Mouse (Mus musculus) liver, embryonic 12.5 days (tissue): ENCODE measurements around the gene Nrarp. TPM values are rescaled to one million over a fixed set of nuclear protein-coding genes. Genes with fewer than 3 reads are reported as not detected.

Experiments
- ATAC-seq: fragments of 200-750 bp; cut with Nextera tagmentation; 2 replicates; pipeline ENCODE4 v1.8.0; 2017; ENCODE audit warnings: moderate number of reproducible peaks, mild to moderate bottlenecking, moderate library complexity
- H3K27ac ChIP-seq: fragments of 300-500 bp; sonication (generic); 2 replicates; pipeline ENCODE4 v1.5.1; 2016; ENCODE audit warnings: mild to moderate bottlenecking
- H3K27me3 ChIP-seq: fragments of 300-500 bp; sonication (generic); replicated peaks from 2 replicates; pipeline ENCODE4 v1.6.1; 2016; ENCODE audit warnings: mild to moderate bottlenecking, moderate library complexity
- H3K36me3 ChIP-seq: fragments of 300-500 bp; sonication (generic); 2 replicates; pipeline ENCODE4 v1.6.1; 2016; ENCODE audit warnings: mild to moderate bottlenecking, moderate library complexity
- H3K4me1 ChIP-seq: fragments of 300-500 bp; sonication (generic); 2 replicates; pipeline ENCODE4 v1.6.1; 2016
- H3K4me2 ChIP-seq: fragments of 300-500 bp; sonication (generic); 2 replicates; pipeline ENCODE4 v1.6.1; 2016; ENCODE audit warnings: mild to moderate bottlenecking, moderate library complexity
- H3K4me3 ChIP-seq: fragments of 300-500 bp; sonication (generic); 2 replicates; pipeline ENCODE4 v1.5.1; 2016; ENCODE audit warnings: mild to moderate bottlenecking, moderate library complexity
- H3K9ac ChIP-seq: fragments of 300-500 bp; sonication (generic); 2 replicates; pipeline ENCODE4 v1.6.1; 2016; ENCODE audit warnings: mild to moderate bottlenecking, moderate library complexity
- H3K9me3 ChIP-seq: fragments of 300-500 bp; sonication (generic); replicated peaks from 2 replicates; pipeline ENCODE4 v1.6.1; 2016; ENCODE audit warnings: mild to moderate bottlenecking, moderate library complexity
- WGBS: fragments of 180-500 bp; shearing (Covaris S2); methylation state at CpG from one replicate; pipeline ENCODE4 v1.1.7; 2016; ENCODE audit not compliant: insufficient replicate concordance; 5-methylcytosine and 5-hydroxymethylcytosine counted together
- polyA plus RNA-seq: library from polyadenylated mRNA; unstranded; fragments of >200 nt; fragmentation: Nextera tagmentation; extraction: Ambion mirVana; gene quantifications from 2 replicates; pipeline ENCODE4 v1.2.1, GENCODE M21; 2016

Gene Nrarp
- polyA plus RNA-seq, 1 experiment from 2014 or later: 6.2 TPM

DNA sequence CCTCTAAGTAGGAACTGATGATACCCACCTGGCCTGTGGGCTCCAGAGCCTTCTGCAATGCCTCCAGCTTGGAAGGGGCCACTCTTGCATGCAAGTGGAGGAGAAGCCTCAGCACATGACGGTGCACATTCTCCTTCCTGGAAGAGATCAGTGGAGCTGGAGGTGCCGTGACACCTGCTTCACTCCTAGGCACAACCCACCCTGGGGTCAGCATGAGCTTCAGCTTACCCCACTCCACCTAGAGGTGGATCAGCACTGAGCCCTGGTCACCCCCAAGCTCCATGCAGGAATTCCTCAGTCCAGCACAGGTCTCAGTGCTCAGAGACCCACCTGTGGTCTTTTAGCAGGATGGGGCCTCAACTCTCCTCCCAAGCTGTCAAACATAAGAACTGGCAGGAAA lies 20.1 kb downstream of the Nrarp start:
- peaks cover 76% of the 10 kb centered on the region for H3K36me3 ChIP-seq
- WGBS: 73% methylated on average over 2 of the region's 2 CpGs

DNA sequence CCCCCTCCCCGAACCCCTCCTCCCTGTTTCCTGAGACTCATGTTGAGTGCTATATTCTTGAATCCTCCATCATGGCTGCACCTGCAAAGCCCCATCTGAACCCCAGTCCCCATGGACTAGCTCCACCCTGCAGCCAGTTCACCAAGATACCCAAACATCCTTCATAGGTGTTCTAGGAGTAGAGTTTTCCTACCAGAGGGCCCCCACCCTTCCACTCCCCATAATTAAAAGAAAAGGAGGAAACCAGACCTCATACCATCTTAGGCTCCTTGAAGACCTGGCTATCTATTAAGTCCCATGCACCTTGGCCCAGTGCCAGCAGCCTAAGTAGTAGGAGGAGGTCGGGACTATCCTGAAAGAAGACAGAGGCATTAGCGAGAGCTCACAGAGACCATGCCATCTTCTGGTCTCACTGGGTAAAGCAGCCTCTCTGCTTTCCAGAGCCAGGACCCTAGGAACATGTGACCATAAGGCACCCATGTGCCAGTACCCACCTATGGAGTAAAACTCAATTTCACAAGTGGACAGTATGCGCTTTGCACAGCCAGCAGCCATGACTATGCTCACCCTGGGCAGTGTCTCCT lies 23.2 kb downstream of the Nrarp start:
- H3K4me3 ChIP-seq: no peak overlapping the region
- no peak overlapping the region for H3K4me2 ChIP-seq
- H3K9ac ChIP-seq: no peak overlapping the region
- H3K9me3 ChIP-seq: no peaks in the 10 kb centered on the region
- no peak overlapping the region for H3K27ac ChIP-seq
- H3K36me3 ChIP-seq: peaks cover 100% of the 10 kb centered on the region
- WGBS: 60% methylated on average over 4 of the region's 4 CpGs
- ATAC-seq: no peak
- H3K27me3 ChIP-seq: no peaks in the 10 kb centered on the region
- H3K4me1 ChIP-seq: no peaks in the 10 kb centered on the region

More for the DNA sequence above, 20.1 kb downstream of the Nrarp start:
- Histone ChIP-seq H3K4me3 (no peak overlapping the region), H3K27me3 (no peaks in the 10 kb centered on the region; the same call in 1 of the 2 replicates), H3K9ac (no peak overlapping the region), H3K9me3 (no peaks in the 10 kb centered on the region), H3K4me2 (no peak overlapping the region), H3K27ac (no peak overlapping the region), H3K4me1 (peaks cover 26% of the 10 kb centered on the region)
- ATAC-seq: no peak

DNA sequence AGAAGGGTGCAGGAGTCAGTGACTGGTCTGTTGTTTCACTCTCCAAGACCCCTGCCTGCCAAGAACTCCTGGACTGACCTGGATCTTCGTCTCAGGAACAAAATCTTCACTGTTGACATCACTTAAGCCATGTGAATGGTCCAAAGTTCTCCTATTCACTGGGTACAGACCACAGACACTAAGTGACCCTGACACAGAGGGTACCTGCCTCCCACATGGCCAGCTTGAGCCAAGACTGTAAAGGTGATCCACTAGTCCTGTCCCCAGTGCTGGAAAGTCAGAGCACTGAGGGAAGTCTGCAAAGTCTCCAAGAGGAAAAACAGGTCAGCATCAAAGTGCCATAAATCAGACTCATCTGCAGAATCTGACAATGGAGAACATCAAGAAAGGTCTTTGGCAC lies 27.0 kb downstream of the Nrarp start:
- Histone ChIP-seq H3K4me2 (no peak overlapping the region), H3K27ac (no peak overlapping the region), H3K27me3 (no peaks in the 10 kb centered on the region), H3K36me3 (peaks cover 72% of the 10 kb centered on the region), H3K9ac (no peak overlapping the region), H3K4me1 (peaks cover 25% of the 10 kb centered on the region), H3K9me3 (no peaks in the 10 kb centered on the region), H3K4me3 (no peak overlapping the region)
- ATAC-seq: no peak
- 89% methylated on average over 1 of the region's 1 CpGs for WGBS

DNA sequence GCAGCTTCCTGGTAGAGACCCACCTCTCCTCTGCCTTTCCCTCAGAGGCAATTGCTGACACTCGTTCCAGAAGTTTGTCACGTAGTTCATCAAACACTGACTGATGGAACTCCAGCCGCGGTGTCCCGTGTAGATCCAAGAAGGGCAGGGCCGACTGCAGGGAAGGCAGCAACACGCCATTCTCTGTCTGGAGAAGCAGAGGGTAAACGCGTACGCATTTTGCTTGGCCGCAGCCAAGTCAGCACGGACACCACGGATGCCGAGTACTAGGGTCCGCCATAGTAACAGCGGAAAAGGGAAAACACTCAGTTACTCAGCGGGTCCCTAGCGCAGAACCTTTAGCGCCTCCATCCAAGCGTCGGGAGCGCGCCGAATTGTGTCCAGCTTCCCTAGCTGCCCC lies 30.1 kb downstream of the Nrarp start:
- H3K4me3 ChIP-seq: peak overlapping the region; percentile 83
- H3K27ac ChIP-seq: peak overlapping the region; percentile 88
- peaks cover 18% of the 10 kb centered on the region for H3K27me3 ChIP-seq
- no peaks in the 10 kb centered on the region for H3K9me3 ChIP-seq
- H3K4me1 ChIP-seq: peaks cover 31% of the 10 kb centered on the region
- peak; percentile 35 for ATAC-seq
- peak overlapping the region; percentile 93 for H3K9ac ChIP-seq
- H3K36me3 ChIP-seq: peaks cover 41% of the 10 kb centered on the region
- H3K4me2 ChIP-seq: peak overlapping the region; percentile 87
- WGBS: 0% methylated on average over 24 of the region's 24 CpGs

DNA sequence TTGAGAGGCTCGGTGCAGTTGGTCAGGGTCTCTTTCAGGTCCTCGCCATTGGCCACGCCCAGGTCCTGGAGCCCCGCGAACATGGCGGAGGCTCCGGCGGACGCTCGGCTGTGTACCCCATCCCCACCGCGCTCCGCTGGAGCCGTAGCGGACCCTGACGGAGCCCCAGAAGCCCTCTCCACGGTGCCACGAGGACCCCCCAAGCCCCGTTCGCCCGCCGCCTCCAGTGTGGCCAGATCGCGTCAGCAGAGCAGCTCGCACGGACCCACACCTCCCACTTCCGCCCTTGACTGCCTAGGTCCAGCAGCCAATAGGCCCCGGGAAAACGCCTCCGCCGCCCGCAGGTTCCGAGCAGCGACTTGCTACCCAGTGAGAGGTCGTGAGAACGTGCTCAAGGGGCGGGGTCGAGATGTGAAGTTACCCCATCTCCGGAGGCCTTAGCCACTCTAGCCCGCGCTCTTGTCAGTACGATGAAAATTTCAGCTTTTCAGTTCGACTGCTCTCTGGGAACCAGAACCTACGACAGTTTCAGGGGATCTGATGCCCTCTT lies 30.6 kb downstream of the Nrarp start, which contains the start of gene Nelfb:
Gene Nelfb, minus strand, starts transcription at position 369 of the 550 bp plus-strand sequence.
- peaks cover 22% of the 10 kb centered on the region for H3K27me3 ChIP-seq
- H3K4me3 ChIP-seq: peak within 1 kb of the TSS; percentile 83
- H3K9ac ChIP-seq: peak within 1 kb of the TSS; percentile 93
- peak within 1 kb of the TSS; percentile 88 for H3K27ac ChIP-seq
- no peaks in the 10 kb centered on the region for H3K9me3 ChIP-seq
- H3K36me3 ChIP-seq: peaks cover 36% of the 10 kb centered on the region
- WGBS: 1% methylated on average over 44 of the region's 44 CpGs
- peaks cover 31% of the 10 kb centered on the region for H3K4me1 ChIP-seq
- peak within 1 kb of the TSS; percentile 87 for H3K4me2 ChIP-seq
- ATAC-seq: peak; percentile 92

DNA sequence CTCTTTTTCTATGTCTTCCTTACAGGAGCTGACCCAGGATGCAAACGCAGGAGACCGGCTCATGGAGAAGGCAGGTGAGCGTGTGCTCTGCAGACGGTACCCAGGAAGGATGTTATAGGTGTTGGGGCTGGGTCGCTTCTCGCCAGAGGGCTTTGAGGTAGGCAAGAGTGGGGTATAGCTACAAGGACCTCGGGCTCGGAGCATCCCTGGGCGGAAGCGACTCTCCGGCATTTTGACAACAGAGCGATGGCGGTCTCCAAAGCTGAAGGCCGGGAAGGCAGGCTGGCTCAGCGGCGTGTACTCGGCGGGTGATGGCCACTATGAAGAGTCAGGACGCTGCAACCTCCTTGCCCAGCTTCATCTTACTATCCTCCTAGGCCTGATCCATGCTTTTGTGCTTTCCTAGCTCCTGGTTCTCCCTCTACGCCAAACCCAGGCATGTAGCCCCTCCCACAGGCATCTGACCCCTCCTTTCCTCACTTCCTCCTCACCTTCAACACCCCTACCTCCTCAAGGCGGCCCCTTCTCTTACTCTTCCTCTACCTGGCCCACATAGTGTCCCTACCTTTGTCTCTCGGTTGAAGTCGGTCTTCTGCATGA lies 32.8 kb downstream of the Nrarp start:
- H3K27me3 ChIP-seq: peaks cover 23% of the 10 kb centered on the region
- H3K9me3 ChIP-seq: no peaks in the 10 kb centered on the region
- no peak overlapping the region; the same call in 1 of the 2 replicates for H3K4me2 ChIP-seq
- H3K9ac ChIP-seq: no peak overlapping the region
- 60% methylated on average over 23 of the region's 23 CpGs for WGBS
- no peak for ATAC-seq
- H3K4me3 ChIP-seq: no peak overlapping the region
- H3K27ac ChIP-seq: no peak overlapping the region
- peaks cover 31% of the 10 kb centered on the region for H3K4me1 ChIP-seq
- peaks cover 14% of the 10 kb centered on the region for H3K36me3 ChIP-seq

DNA sequence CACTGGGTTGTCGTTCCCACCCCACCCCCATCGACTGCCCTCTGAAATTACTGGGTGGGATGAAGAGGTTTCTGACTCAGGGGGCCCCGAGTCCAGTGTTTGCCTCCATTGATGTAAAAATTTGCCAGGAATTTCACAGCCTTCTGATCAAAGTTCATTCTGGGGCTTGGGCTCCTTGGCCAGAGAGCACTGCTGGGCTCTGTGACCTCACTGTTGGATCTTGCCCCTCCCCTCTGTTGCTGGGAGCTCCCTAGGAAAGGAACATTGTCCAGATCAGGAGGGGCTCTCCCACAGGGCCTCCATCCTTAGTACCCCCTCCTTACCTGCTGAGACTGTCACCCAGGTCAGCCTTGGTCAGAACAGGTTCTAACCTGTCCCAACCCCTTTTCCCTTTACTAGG lies 33.9 kb downstream of the Nrarp start, which contains the start of gene Stpg3:
Gene Stpg3, minus strand, starts transcription at position 194 of the 400 bp plus-strand sequence.
- peaks cover 29% of the 10 kb centered on the region for H3K27me3 ChIP-seq
- H3K9me3 ChIP-seq: no peaks in the 10 kb centered on the region
- H3K4me3 ChIP-seq: no peak within 1 kb of the TSS
- no peak within 1 kb of the TSS for H3K9ac ChIP-seq
- peaks cover 27% of the 10 kb centered on the region for H3K4me1 ChIP-seq
- H3K4me2 ChIP-seq: no peak within 1 kb of the TSS; the same call in 1 of the 2 replicates
- peaks cover 5% of the 10 kb centered on the region; the same call in 1 of the 2 replicates for H3K36me3 ChIP-seq
- 59% methylated on average over 3 of the region's 3 CpGs for WGBS
- no peak for ATAC-seq
- no peak within 1 kb of the TSS for H3K27ac ChIP-seq

DNA sequence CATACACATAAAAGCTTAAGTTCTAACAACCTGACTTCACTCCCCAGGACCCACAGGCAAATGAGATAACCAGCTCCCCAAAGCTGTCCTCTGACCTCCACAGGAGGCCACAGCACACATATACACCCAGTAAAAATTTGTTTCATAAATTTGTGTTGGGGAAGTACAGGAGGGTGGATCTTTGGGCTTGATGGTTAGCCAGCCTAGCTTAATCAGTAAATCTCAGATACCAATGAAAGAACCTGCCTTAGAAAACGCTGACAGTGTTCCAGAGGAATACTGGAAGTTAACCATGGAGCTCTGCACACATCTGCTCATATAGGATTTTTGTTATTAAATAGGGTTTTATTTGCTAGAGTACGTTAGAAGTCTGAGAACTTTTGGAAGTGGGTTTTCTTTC lies 37.1 kb downstream of the Nrarp start:
- Histone ChIP-seq H3K36me3 (peaks cover 15% of the 10 kb centered on the region), H3K27me3 (peaks cover 29% of the 10 kb centered on the region), H3K9me3 (no peaks in the 10 kb centered on the region), H3K4me2 (no peak overlapping the region), H3K4me1 (peaks cover 15% of the 10 kb centered on the region; the same call in 1 of the 2 replicates), H3K27ac (no peak overlapping the region), H3K4me3 (no peak overlapping the region), H3K9ac (no peak overlapping the region)
- ATAC-seq: no peak
- 52% methylated on average over 2 of the region's 2 CpGs for WGBS

DNA sequence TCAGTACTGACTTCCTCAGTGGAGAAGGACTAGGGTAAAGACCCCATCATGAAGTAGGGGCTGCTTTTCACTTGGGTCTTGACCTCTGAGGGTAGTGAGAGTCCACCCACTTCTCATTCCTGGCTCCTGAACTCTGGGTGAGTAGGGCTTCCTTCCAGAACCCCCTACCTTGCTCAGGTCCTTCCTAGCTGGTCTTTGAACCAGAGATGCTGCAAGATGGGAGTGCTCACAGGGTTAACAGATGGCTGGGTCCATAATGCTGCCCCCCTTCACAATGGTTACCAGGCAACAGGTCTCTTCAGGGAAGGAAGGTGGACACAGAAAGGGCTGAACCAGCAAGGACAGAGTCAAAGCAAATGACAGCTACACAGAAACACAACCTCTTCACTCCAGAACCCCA lies 37.9 kb downstream of the Nrarp start, which contains the start of gene Fam166a:
Gene Fam166a, plus strand, starts transcription at position 301 of the 400 bp plus-strand sequence.
- H3K4me1 ChIP-seq: peaks cover 22% of the 10 kb centered on the region
- no peak for ATAC-seq
- H3K27ac ChIP-seq: no peak within 1 kb of the TSS
- H3K9ac ChIP-seq: no peak within 1 kb of the TSS
- H3K36me3 ChIP-seq: peaks cover 23% of the 10 kb centered on the region
- no peaks in the 10 kb centered on the region for H3K9me3 ChIP-seq
- peaks cover 23% of the 10 kb centered on the region for H3K27me3 ChIP-seq
- no peak within 1 kb of the TSS for H3K4me2 ChIP-seq
- H3K4me3 ChIP-seq: no peak within 1 kb of the TSS

DNA sequence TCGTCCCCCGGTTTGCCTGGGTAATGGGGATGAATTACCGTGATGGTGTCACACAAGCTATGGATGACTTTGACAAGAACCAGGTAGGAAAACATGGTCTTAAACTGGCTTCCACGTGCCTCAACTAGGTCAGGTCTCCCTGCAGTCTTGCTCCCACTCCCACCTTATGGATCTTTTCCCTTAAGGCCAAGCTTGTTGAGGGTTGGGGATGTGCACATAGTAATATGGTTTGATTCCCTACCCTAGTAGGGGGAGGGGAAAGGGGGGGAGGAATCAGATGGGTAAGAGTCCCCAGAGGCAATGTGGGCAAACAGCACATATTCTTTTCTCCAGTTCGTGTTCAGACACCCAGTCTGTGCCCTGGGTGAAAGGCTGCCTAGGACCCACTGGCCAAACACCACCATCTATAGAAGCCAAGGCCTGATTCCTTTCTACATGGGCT lies 40.8 kb downstream of the Nrarp start:
- Histone ChIP-seq H3K4me3 (peak overlapping the region; percentile 25), H3K9ac (no peak overlapping the region), H3K4me1 (peaks cover 33% of the 10 kb centered on the region), H3K4me2 (peak overlapping the region; percentile 88), H3K9me3 (no peaks in the 10 kb centered on the region), H3K27ac (peak overlapping the region; percentile 15), H3K36me3 (peaks cover 28% of the 10 kb centered on the region), H3K27me3 (peaks cover 7% of the 10 kb centered on the region; the same call in 1 of the 2 replicates)
- no peak for ATAC-seq
- 62% methylated on average over 5 of the region's 5 CpGs for whole genome bisulfite sequencing

DNA sequence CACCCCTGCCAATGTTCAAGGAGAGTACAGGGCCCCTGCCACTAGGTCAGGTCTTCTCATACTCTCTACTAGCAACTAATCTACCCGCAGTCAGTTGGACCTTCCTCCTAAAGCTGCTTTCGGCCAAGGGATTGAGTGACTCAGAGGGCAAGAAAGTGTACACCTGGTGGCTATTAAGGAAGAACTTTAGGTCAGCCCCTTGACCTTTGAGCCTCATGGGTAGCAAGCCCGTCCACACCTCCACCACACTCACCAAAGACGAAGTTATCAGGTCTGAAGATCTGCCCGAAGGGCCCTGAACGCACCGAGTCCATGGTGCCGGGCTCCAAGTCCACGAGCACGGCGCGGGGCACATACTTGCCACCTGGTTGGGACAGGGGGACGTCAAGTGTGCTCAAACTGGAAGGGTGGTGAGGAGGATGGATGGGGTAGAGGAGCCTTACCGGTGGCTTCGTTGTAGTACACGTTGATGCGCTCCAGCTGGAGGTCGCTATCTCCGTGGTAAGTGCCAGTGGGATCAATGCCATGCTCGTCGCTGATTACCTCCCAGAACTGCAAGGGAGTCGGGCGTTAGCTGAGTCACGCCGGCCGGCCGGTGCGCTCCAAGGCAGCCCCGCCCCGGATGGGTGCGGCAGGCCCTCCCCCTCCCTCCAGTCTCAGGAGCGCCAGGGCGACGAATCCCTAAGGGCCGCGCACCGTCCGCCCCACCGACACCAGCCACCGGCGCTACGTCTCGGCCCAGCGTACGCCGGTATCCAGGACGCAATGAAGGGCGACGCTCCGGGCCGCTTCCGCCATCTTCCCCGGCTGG lies 43.3 kb downstream of the Nrarp start:
- Histone ChIP-seq H3K27me3 (peaks cover under 1% of the 10 kb centered on the region; the same call in 1 of the 2 replicates), H3K4me3 (peak overlapping the region; percentile 99), H3K4me1 (peaks cover 46% of the 10 kb centered on the region), H3K4me2 (peak overlapping the region; percentile 88), H3K36me3 (peaks cover 28% of the 10 kb centered on the region), H3K27ac (peak overlapping the region; percentile 100), H3K9ac (peak overlapping the region; percentile 95), H3K9me3 (no peaks in the 10 kb centered on the region)
- peak; percentile 79 for ATAC-seq
- WGBS: under 1% methylated on average over 53 of the region's 53 CpGs

DNA sequence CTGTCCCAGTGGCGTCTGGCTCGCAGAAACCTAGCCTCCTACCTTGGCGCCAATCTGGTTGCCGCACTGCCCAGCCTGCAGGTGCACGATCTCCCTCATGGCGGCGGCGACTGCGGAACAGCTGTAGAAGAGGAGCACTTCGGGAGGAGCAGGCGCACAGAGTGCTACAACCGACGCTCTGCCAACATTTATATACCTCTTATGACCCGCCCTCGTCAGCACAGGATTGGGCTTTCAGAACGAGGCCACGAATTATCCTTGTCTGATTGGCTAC lies 43.9 kb downstream of the Nrarp start, which contains the start of gene Tubb4b:
Gene Tubb4b, minus strand, starts transcription at position 211 of the 274 bp plus-strand sequence.
- Histone ChIP-seq H3K27ac (peak within 1 kb of the TSS; percentile 100), H3K9me3 (no peaks in the 10 kb centered on the region), H3K4me3 (peak within 1 kb of the TSS; percentile 99), H3K4me1 (peaks cover 50% of the 10 kb centered on the region), H3K27me3 (no peaks in the 10 kb centered on the region), H3K36me3 (peaks cover 28% of the 10 kb centered on the region), H3K4me2 (peak within 1 kb of the TSS; percentile 88), H3K9ac (peak within 1 kb of the TSS; percentile 95)
- 0% methylated on average over 17 of the region's 17 CpGs for WGBS
- ATAC-seq: no peak
